Mouse (Mus musculus) frontal cortex, postnatal 14 days (tissue): ENCODE results near the gene Rnf10.

Source experiments
- DNase-seq, 2 experiments: peaks; one replicate each; pipeline ENCODE4 v3.0.0; 2022; ENCODE audit warnings: low spot score in 2 of 2

Gene Rnf10

GRCm38 (mm10) chr5:115235323-115235771 is 37.4 kb downstream of the Rnf10 start:
- peak; percentile 60 for DNase-seq

DNA sequence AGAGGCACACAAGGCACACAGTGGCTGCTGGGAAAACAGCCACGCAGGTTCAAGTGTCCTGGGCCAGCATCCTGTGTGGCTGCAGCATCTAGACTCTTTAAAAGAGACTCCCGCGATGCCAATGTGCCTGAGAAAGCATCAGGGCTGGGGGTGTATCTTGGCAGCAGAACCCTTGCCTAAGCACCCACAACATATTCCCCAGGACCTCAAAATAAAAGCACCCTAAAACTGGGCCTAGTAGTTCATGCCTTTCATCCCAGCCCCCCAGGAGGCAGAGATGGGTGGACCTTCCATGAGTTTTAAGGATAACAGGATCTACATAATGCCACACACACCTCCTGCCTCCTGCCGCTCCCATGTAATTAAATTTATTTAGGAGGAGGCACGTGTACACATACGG is 38.2 kb downstream of the Rnf10 start:
- no peak for DNase-seq

DNA sequence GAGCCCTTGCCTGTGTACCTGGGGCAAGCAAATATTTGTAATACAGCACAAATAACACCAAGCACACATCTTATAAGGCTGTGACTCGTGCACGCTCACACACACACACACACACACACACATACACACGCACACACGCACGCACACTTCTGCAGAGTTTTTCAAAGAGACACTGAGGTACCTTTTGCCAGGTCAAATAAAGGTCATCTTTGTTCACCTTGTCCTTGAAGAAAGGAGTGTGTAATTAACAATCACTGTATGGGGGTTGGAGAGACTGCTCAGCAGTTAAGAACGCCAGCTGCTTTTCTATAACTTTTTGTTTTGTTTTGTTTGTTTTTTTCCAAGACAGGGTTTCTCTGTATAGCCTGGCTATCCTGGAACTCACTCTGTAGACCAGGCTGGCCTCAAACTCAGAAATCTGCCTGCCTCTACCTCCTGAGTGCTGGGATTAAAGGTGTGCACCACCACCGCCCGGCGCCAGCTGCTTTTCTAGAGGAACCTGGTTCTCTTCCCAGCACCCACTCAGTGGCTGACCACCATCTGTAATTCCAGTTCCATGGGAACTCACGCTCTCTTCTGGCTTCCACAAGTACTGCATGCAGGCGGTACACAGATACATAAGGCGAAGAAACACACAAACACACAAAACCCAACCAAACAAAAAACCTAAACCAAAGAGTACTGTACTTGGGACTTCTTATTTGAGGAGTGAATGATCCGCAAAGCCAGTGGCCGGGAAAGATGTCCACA is 39.5 kb downstream of the Rnf10 start:
- DNase-seq = no peak

DNA sequence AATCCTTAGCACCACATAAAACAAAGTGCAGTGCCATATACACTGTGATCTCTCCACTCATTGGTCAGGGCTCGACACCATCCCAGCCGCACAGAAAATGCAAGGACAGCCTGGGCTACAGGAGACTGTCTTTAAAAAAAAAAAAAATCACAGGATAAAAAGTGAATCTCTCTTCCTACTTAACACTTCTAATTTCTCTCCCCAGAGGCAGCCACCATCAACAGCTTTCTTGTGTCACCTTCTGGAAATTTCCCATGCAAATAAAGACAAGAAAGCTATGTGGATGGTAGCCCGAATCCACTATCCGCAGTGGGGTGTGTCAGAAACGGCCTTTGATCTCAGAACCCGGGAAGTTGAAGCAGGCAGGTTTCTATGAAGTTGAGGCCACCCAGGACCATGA is 40.2 kb downstream of the Rnf10 start:
- DNase-seq = no peak

- DNase-seq = no peak
Measured at GRCm38 (mm10) chr5:115231552-115232120, 41.1 kb downstream of the Rnf10 start.

GRCm38 (mm10) chr5:115230830-115231551 is 41.7 kb downstream of the Rnf10 start:
- DNase-seq = peak in 1 of 2 experiments; percentile 68

DNA sequence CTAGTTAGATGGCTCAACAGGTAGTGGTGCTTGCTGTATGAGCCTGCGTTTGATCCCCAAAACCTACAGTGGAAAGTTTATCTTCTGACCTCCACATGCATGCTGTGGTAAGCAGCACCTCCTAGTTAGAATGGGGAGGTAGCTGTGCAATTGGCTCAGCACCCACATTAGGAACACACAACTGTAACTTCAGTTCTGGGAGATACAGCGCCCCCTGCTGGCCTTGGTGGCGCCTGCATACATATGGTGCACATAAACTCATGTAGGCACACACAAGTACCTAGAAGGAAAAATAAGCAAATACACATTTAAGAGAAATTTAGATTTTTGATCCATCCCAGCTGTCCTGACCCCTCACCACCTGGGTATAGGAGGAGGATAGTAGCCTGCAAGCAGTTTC is 50.2 kb downstream of the Rnf10 start:
- DNase-seq = no peak

GRCm38 (mm10) chr5:115220931-115221640 is 51.6 kb downstream of the Rnf10 start:
- no peak for DNase-seq

GRCm38 (mm10) chr5:115217998-115218397 is 54.7 kb downstream of the Rnf10 start:
- no peak for DNase-seq

GRCm38 (mm10) chr5:115215273-115216185 is 57.2 kb downstream of the Rnf10 start:
- no peak for DNase-seq

- DNase-seq = no peak
Measured at GRCm38 (mm10) chr5:115214864-115215263, 57.8 kb downstream of the Rnf10 start.

- DNase-seq = no peak
Measured at GRCm38 (mm10) chr5:115212861-115213260, 59.8 kb downstream of the Rnf10 start.

DNA sequence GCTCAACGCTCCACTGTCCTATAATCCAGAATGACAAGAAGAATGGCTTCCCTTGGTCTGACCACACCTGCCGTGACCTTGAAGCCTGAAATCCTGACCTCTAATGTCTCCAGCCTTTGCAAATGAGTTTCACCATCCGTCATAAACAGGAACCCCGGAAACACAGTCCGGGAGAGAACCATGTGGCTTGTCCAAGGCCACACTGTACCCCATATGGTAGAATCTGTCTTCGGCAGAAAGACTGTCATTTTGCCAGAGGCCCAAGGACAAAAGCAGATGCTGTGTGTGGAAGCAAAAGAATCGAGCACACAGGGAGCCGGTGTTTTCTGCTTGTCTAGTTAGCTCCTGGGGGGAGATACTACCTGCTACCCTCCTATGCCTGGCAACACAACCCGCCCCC is 60.2 kb downstream of the Rnf10 start:
- DNase-seq = no peak

DNA sequence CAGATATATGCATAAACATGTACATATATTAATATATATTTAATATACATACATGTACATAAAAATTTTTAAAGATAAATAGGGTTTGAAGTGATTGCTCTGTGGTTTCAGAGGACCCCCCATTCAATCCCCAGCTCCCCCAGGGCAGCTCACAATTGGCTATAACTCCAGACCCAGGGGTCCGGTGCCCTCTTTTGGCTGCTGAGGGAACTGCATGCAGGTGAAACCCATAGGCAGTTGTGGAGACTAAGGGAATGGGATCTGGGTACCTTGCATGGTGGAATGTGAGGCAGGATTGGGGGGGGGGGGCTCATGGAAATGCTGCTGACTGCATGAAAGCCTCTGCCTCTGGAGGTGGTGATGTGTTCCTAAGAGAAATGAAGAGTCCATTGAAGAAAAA is 62.3 kb downstream of the Rnf10 start:
- DNase-seq = no peak

GRCm38 (mm10) chr5:115208601-115209000 is 64.1 kb downstream of the Rnf10 start:
- DNase-seq = no peak

GRCm38 (mm10) chr5:115207892-115208291 is 64.8 kb downstream of the Rnf10 start:
- DNase-seq = no peak

DNA sequence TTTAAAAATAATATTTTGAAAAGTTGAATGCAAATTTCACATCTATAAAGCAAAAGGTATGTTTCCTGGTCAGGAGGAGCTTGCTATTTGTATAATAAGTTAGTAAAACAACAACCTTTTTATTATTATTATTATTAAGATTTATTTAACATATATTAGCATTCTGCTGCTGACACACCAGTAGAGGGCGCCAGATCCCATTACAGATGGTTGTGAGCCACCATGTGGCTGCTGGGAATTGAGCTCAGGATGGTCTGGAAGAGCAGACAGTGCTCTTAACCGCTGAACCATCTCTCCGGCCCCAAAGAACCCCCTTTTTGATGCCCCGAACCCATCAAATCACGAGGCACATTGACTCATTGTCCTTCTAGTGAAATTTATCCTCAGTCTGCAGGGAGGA is 65.5 kb downstream of the Rnf10 start:
- no peak for DNase-seq

- no peak for DNase-seq
Measured at GRCm38 (mm10) chr5:115204562-115205311, 68.0 kb downstream of the Rnf10 start.

GRCm38 (mm10) chr5:115203735-115204561 is 68.8 kb downstream of the Rnf10 start:
- DNase-seq = no peak
